Mouse (Mus musculus) thymus, adult 2 months (tissue): Measurements from ENCODE around the gene F11r.

Experiments used
- CTCF ChIP-seq: fragments of 200-500 bp; IDR thresholded peaks from 2 replicates; pipeline ENCODE4 v1.5.1; 2012; ENCODE audit warnings: mild to moderate bottlenecking, control low read depth, low read length, moderate library complexity, borderline replicate concordance; ENCODE audit not compliant: control insufficient read depth, poor library complexity, insufficient read depth; ENCODE audit errors: extremely low read depth
- POLR2A ChIP-seq: fragments of 200-500 bp; IDR thresholded peaks from 2 replicates; pipeline ENCODE4 v1.6.1; 2012; ENCODE audit warnings: mild to moderate bottlenecking, low read length, control low read depth, moderate library complexity; ENCODE audit not compliant: control insufficient read depth, poor library complexity, insufficient read depth; ENCODE audit errors: extremely low read depth

- TF ChIP-seq CTCF (no peak), POLR2A (no peak)
Measured at GRCm38 (mm10) chr1:171473506-171473905, 36.2 kb downstream of the F11r start.
